Mouse (Mus musculus) MEL (cell line): ENCODE results near the gene Prickle2. TPM values are rescaled to one million over a fixed set of nuclear protein-coding genes. Genes with fewer than 3 reads are reported as not detected.

Source experiments
- DNase-seq: peaks from one replicate; pipeline ENCODE4 v3.0.0; 2011; ENCODE audit warnings: low read depth, low spot score
- H3K27ac ChIP-seq: 2 replicates; pipeline ENCODE4 v1.5.1; 2012; ENCODE audit warnings: low read depth, mild to moderate bottlenecking, control low read depth, low read length, moderate library complexity; ENCODE audit not compliant: control insufficient read depth
- H3K27me3 ChIP-seq, 2 experiments: fragments of 150-350 bp in 1 of 2; sonication (generic) in 1 of 2; 2 replicates each; pipeline ENCODE4 v1.6.1; 2012; ENCODE audit warnings: low read length in 2 of 2, mild to moderate bottlenecking in 2 of 2, improper control_type of control experiment in 1 of 2, moderate library complexity in 1 of 2; ENCODE audit not compliant: insufficient read depth in 2 of 2, control insufficient read depth in 1 of 2
- H3K36me3 ChIP-seq, 2 experiments: 2 replicates each; pipeline ENCODE4 v1.6.1; 2012 to 2014; ENCODE audit warnings: low read length in 2 of 2, improper control_type of control experiment in 1 of 2, inconsistent platforms in 1 of 2, mild to moderate bottlenecking in 1 of 2; ENCODE audit not compliant: insufficient read depth in 2 of 2, control insufficient read depth in 1 of 2
- H3K4me1 ChIP-seq, 2 experiments: fragments of 150-350 bp in 1 of 2; sonication (generic) in 1 of 2; 2 replicates each; pipeline ENCODE4 v1.6.1; 2012; ENCODE audit warnings: low read length in 2 of 2, improper control_type of control experiment in 1 of 2, mild to moderate bottlenecking in 1 of 2; ENCODE audit not compliant: insufficient read depth in 2 of 2, control insufficient read depth in 1 of 2
- H3K4me3 ChIP-seq, 2 experiments: fragments of 150-350 bp in 1 of 2; sonication (generic) in 1 of 2; 2 replicates each; pipeline ENCODE4 v1.5.1; 2012; ENCODE audit warnings: low read depth in 2 of 2, low read length in 2 of 2, mild to moderate bottlenecking in 2 of 2, moderate library complexity in 2 of 2, control low read depth in 1 of 2, improper control_type of control experiment in 1 of 2; ENCODE audit not compliant: control insufficient read depth in 1 of 2, insufficient read depth in 1 of 2
- H3K79me2 ChIP-seq: 2 replicates; pipeline ENCODE4 v1.6.1; 2012; ENCODE audit warnings: mild to moderate bottlenecking, low read length, moderate library complexity; ENCODE audit not compliant: control insufficient read depth, poor library complexity, insufficient read depth
- H3K9ac ChIP-seq: 2 replicates; pipeline ENCODE4 v1.6.1; 2012; ENCODE audit warnings: low read depth, mild to moderate bottlenecking, control low read depth, low read length, moderate library complexity; ENCODE audit not compliant: control insufficient read depth, poor library complexity, severe bottlenecking
- H3K9me3 ChIP-seq: fragments of 150-350 bp; sonication (generic); replicated peaks from 2 replicates; pipeline ENCODE4 v1.6.1; 2012; ENCODE audit warnings: mild to moderate bottlenecking, low read length, improper control_type of control experiment, moderate library complexity; ENCODE audit not compliant: insufficient read depth
- BHLHE40 ChIP-seq: IDR thresholded peaks from 2 replicates; pipeline ENCODE4 v1.6.1; 2012; ENCODE audit warnings: low read depth, mild to moderate bottlenecking, inconsistent platforms, low read length, improper control_type of control experiment, borderline replicate concordance
- CHD1 ChIP-seq: IDR thresholded peaks from 2 replicates; pipeline ENCODE4 v1.6.1; 2012; ENCODE audit warnings: low read depth, mild to moderate bottlenecking, inconsistent platforms, low read length, improper control_type of control experiment
- CTCF ChIP-seq, 3 experiments: IDR thresholded peaks in 2 of 3; conservative IDR thresholded peaks in 1 of 3; 2 replicates each; pipeline ENCODE4 v1.5.1; 2011 to 2012; ENCODE audit warnings: low read length in 3 of 3, low read depth in 2 of 3, mild to moderate bottlenecking in 2 of 3, improper control_type of control experiment in 1 of 3, inconsistent platforms in 1 of 3, mixed read lengths in 1 of 3, moderate library complexity in 1 of 3; ENCODE audit not compliant: control insufficient read depth in 1 of 3, insufficient read depth in 1 of 3, poor library complexity in 1 of 3, severe bottlenecking in 1 of 3
- ETS1 ChIP-seq: IDR thresholded peaks from 2 replicates; pipeline ENCODE4 v1.6.1; 2012; ENCODE audit warnings: low read depth, mild to moderate bottlenecking, inconsistent platforms, low read length, improper control_type of control experiment, moderate library complexity
- GABPA ChIP-seq: IDR thresholded peaks from 2 replicates; pipeline ENCODE4 v1.6.1; 2012; ENCODE audit warnings: low read depth, mild to moderate bottlenecking, inconsistent platforms, low read length, improper control_type of control experiment, moderate library complexity
- GATA1 ChIP-seq: IDR thresholded peaks from 2 replicates; pipeline ENCODE4 v1.6.1; 2011; ENCODE audit warnings: low read depth, low read length, improper control_type of control experiment
- HCFC1 ChIP-seq: IDR thresholded peaks from 2 replicates; pipeline ENCODE4 v1.6.1; 2012; ENCODE audit warnings: low read depth, mild to moderate bottlenecking, inconsistent platforms, low read length, improper control_type of control experiment, moderate library complexity
- JUND ChIP-seq: IDR thresholded peaks from 2 replicates; pipeline ENCODE4 v1.6.1; 2011; ENCODE audit warnings: low read depth, mild to moderate bottlenecking, improper control_type of control experiment, low read length
- MAX ChIP-seq: IDR thresholded peaks from 2 replicates; pipeline ENCODE4 v1.6.1; 2011; ENCODE audit warnings: low read length, improper control_type of control experiment
- MAZ ChIP-seq: IDR thresholded peaks from 2 replicates; pipeline ENCODE4 v1.6.1; 2012; ENCODE audit warnings: low read depth, mild to moderate bottlenecking, inconsistent platforms, low read length, improper control_type of control experiment
- MEF2A ChIP-seq: IDR thresholded peaks from 2 replicates; pipeline ENCODE4 v1.6.1; 2014; ENCODE audit warnings: low read depth, mild to moderate bottlenecking, inconsistent platforms, low read length, improper control_type of control experiment; ENCODE audit not compliant: poor library complexity, insufficient replicate concordance, severe bottlenecking; ENCODE audit errors: extremely low read depth
- MXI1 ChIP-seq: IDR thresholded peaks from 2 replicates; pipeline ENCODE4 v1.6.1; 2011; ENCODE audit warnings: mild to moderate bottlenecking, low read depth, low read length, improper control_type of control experiment
- NRF1 ChIP-seq: IDR thresholded peaks from 2 replicates; pipeline ENCODE4 v1.6.1; 2014; ENCODE audit warnings: low read depth, mild to moderate bottlenecking, inconsistent platforms, low read length, improper control_type of control experiment, moderate library complexity; ENCODE audit not compliant: poor library complexity, insufficient read depth, severe bottlenecking
- RCOR1 ChIP-seq: IDR thresholded peaks from 2 replicates; pipeline ENCODE4 v1.6.1; 2012; ENCODE audit warnings: low read depth, mild to moderate bottlenecking, inconsistent platforms, low read length, improper control_type of control experiment
- SIN3A ChIP-seq: IDR thresholded peaks from 2 replicates; pipeline ENCODE4 v1.6.1; 2012; ENCODE audit warnings: low read length, improper control_type of control experiment, inconsistent platforms
- SMC3 ChIP-seq: IDR thresholded peaks from 2 replicates; pipeline ENCODE4 v1.6.1; 2011; ENCODE audit warnings: low read depth, low read length, improper control_type of control experiment
- TAL1 ChIP-seq: IDR thresholded peaks from 2 replicates; pipeline ENCODE4 v1.6.1; 2012; ENCODE audit warnings: mild to moderate bottlenecking, inconsistent platforms, low read length, moderate library complexity, mixed read lengths
- ZKSCAN1 ChIP-seq: IDR thresholded peaks from 2 replicates; pipeline ENCODE4 v1.6.1; 2012; ENCODE audit warnings: low read depth, mild to moderate bottlenecking, inconsistent platforms, low read length, improper control_type of control experiment, moderate library complexity
- ZNF384 ChIP-seq: IDR thresholded peaks from 2 replicates; pipeline ENCODE4 v1.6.1; 2012; ENCODE audit warnings: low read depth, mild to moderate bottlenecking, inconsistent platforms, low read length, improper control_type of control experiment
- polyA plus RNA-seq, 2 experiments: library from polyadenylated mRNA; stranded (reverse) in 1 of 2; unstranded in 1 of 2; fragments of >175 nt in 1 of 2; fragments of >200 nt in 1 of 2; gene quantifications; 2 replicates each; pipeline versions ENCODE4 v1.2.1 to v1.2.4; 2012; ENCODE audit warnings: low replicate concordance in 2 of 2, low read depth in 1 of 2; ENCODE audit not compliant: insufficient read length in 2 of 2, insufficient read depth in 1 of 2, missing spikeins in 1 of 2
- total RNA-seq: library from RNA; depleted of rRNA; stranded (reverse); fragments of 300-350 nt; gene quantifications from 2 replicates; pipeline ENCODE4 v1.2.3, GENCODE M21; 2012

Prickle2 gene
- total and polyA plus RNA-seq, 3 experiments, result not detected

- H3K9ac ChIP-seq, result no peak overlapping the region
- no peaks in the 10 kb centered on the region for H3K9me3 ChIP-seq
- no peaks in the 10 kb centered on the region for H3K79me2 ChIP-seq
- no peak overlapping the region for H3K27ac ChIP-seq
- no peak for DNase-seq
- H3K36me3 ChIP-seq, result no peaks in the 10 kb centered on the region
- TF ChIP-seq MXI1 (no peak), SMC3 (no peak), HCFC1 (no peak), ZNF384 (no peak), SIN3A (no peak), ETS1 (no peak), CTCF (IDR thresholded peaks at IDR 0.05 in 2 of 3, conservative IDR thresholded peaks at IDR 0.05 in 1 of 3; ENCODE audit: control insufficient read depth in 1 of 3, insufficient read depth in 1 of 3, low read depth in 2 of 3, low read length in 3 of 3, poor library complexity in 1 of 3, severe bottlenecking in 1 of 3) (no peak), ZKSCAN1 (no peak), BHLHE40 (no peak), GATA1 (no peak), GABPA (no peak), MAZ (no peak), RCOR1 (no peak), NRF1 (no peak), MAX (no peak), TAL1 (no peak), CHD1 (no peak), JUND (no peak), MEF2A (no peak)
- no peaks in the 10 kb centered on the region for H3K4me1 ChIP-seq
- H3K4me3 ChIP-seq, result no peak overlapping the region
- H3K27me3 ChIP-seq, result no peaks in the 10 kb centered on the region
Observed at GRCm38 (mm10) chr6:92642929-92643328, 63.0 kb downstream of the Prickle2 start.

GRCm38 (mm10) chr6:92641956-92642355 lies 64.0 kb downstream of the Prickle2 start:
- DNase-seq, result no peak
- H3K4me1 ChIP-seq, result no peaks in the 10 kb centered on the region
- H3K27me3 ChIP-seq, result no peaks in the 10 kb centered on the region
- no peak for TF ChIP-seq JUND
- H3K79me2 ChIP-seq, result no peaks in the 10 kb centered on the region
- no peak overlapping the region for H3K4me3 ChIP-seq
- no peak overlapping the region for H3K9ac ChIP-seq
- H3K9me3 ChIP-seq, result no peaks in the 10 kb centered on the region
- H3K27ac ChIP-seq, result no peak overlapping the region
- H3K36me3 ChIP-seq, result no peaks in the 10 kb centered on the region
